Mouse (Mus musculus) small intestine, adult 2 months (tissue): ENCODE measurements around the gene Ldhc.
"Not testable (repeated sequence)": the region's sequence is repeated elsewhere in the genome, so short reads cannot be mapped to it uniquely, and the experiment has no call there.

ENCODE experiments used
- CTCF ChIP-seq: fragments of 200-500 bp; IDR thresholded peaks from 2 replicates; pipeline ENCODE4 v1.5.1; 2012; ENCODE audit warnings: low read depth, mild to moderate bottlenecking, control low read depth, inconsistent platforms, low read length, moderate library complexity, mixed read lengths; ENCODE audit not compliant: insufficient replicate concordance, insufficient read length; ENCODE audit errors: extremely low read depth
- POLR2A ChIP-seq: fragments of 200-500 bp; IDR thresholded peaks from 2 replicates; pipeline ENCODE4 v1.6.1; 2012; ENCODE audit warnings: low read depth, mild to moderate bottlenecking, control low read depth, inconsistent platforms, low read length, moderate library complexity

GRCm38 (mm10) chr7:46881941-46882340 lies 20.9 kb downstream of the Ldhc start:
- not testable (repeated sequence) for TF ChIP-seq POLR2A, CTCF
